Mouse (Mus musculus) lung, adult 18-20 months (tissue): ENCODE results near the gene Fam78b.
A peak's percentile ranks its signal among the peaks of the same experiment; 100 is the strongest.

Experiments
- DNase-seq, 2 experiments: peaks; one replicate each; pipeline ENCODE4 v3.0.0; 2022; ENCODE audit warnings: mixed read lengths in 2 of 2

Gene Fam78b

GRCm38 (mm10) chr1:167001174-167001843 lies at the start of gene Fam78b:
Gene Fam78b, plus strand, starts transcription at chr1:167001417.
- DNase-seq, result no peak

- peak in 1 of 2 experiments; percentile 1 for DNase-seq
Observed at GRCm38 (mm10) chr1:166964508-166964907, 36.7 kb upstream of the Fam78b start.

- no peak for DNase-seq
Observed at GRCm38 (mm10) chr1:166968271-166968670, 32.9 kb upstream of the Fam78b start.

- DNase-seq, result no peak
Observed at GRCm38 (mm10) chr1:166973731-166974130, 27.5 kb upstream of the Fam78b start.

DNA sequence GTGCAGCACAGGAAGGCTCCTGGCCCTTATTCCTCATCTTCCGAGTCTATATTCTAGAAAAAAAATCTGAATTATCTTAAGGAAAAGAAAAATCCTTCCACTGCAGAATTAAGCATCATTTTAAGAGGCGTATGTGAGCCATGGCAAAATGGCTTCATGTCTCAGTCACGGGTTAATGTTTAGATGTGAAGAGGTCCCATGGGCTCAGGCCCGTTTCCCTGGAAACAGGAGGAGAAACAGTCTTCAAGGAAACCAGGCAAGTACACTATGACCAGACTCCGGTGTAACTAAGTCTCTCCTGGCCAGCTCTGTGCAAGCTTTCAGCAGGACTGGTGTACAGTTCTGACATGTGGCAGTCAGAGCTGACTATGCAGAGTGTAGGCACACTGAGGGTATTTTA lies 22.6 kb upstream of the Fam78b start:
- DNase-seq, result no peak

DNA sequence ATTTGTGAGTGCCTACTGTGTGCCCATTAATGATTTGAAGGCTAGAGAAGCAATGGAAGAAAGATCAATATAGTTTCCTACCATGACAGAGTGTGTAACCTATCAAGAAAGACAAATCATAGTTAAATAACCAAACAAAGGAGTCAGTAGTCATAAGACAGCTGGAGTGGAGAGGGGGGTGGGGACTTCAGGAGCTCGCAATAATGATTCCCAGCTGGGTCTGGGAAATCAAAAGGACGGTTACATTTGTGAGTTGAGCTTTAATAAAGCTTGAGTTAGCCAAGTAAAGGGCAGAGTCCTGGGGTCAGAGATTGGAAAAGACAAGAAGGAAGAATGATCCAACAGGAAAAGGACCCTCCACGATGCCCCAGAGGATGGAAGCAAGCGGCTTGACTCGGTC lies 7.0 kb upstream of the Fam78b start:
- no peak for DNase-seq

DNA sequence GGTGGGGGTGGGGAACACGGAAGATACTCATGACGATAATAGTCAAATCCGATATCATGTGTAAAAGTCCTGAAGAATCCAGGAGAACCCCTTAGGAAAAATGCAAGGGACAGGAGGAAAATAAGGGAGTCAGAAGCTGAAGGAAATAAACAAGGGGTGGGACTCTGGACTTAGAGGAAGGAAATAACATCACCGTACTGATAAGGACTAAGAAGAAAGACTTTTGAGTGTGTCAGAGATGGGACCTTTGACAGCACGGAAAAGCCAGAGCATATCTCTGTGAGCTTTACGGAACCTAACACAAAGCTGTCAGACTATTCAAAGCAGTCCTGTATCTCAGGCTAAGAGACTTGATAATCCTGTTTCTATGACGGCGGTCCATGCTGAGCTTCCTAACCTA lies 5.0 kb upstream of the Fam78b start:
- peak in 1 of 2 experiments; percentile 18 for DNase-seq

DNA sequence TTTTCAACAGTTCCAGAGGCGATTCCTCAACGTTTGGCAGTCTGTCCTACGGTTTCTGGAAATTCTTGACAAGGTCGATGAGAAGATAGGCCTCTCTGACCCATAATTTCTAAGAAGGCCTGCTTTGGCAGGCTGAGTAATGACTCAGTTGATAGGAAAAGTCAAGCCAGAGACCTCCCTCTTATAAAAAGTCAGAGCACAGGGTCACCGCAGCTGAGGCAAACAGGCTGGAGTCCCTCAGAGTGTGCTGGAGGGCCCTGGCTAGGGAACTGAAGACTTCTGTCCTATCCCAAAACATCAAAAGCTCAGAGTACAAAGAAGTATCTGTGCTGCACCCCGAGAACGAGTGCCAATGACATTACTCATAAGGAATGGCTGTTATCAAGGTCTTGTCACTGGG lies 4.4 kb upstream of the Fam78b start:
- DNase-seq, result no peak

GRCm38 (mm10) chr1:167000529-167001173 lies 566 bp upstream of the Fam78b start:
- peak; percentile 62 to 68 for DNase-seq

GRCm38 (mm10) chr1:167001844-167002485 lies 748 bp downstream of the Fam78b start:
- no peak for DNase-seq

GRCm38 (mm10) chr1:167002486-167002850 lies 1.3 kb downstream of the Fam78b start:
- DNase-seq, result peak; percentile 55 to 65

GRCm38 (mm10) chr1:167004621-167005020 lies 3.4 kb downstream of the Fam78b start:
- peak in 1 of 2 experiments; percentile 16 for DNase-seq

DNA sequence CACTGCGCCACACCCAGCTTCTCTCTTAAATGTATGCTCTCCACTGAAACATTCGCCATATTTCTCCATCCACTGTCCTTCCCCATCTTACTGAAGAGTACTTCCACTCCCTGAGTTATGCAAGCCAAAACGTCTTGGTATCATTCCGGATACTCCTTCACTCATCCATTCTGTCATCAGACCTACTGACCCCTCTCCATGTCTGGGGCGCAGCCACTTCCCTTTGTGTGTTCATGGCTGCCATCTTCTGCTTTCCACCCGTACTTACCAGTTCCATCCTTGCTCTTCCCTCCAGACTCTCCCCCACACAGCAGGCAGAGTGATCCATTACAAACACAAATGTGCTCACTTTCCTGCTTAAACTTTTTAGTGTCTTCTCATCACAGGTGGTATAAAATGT lies 6.1 kb downstream of the Fam78b start:
- DNase-seq, result peak in 1 of 2 experiments; percentile 17

- no peak for DNase-seq
Observed at GRCm38 (mm10) chr1:167010190-167010589, 9.0 kb downstream of the Fam78b start.

DNA sequence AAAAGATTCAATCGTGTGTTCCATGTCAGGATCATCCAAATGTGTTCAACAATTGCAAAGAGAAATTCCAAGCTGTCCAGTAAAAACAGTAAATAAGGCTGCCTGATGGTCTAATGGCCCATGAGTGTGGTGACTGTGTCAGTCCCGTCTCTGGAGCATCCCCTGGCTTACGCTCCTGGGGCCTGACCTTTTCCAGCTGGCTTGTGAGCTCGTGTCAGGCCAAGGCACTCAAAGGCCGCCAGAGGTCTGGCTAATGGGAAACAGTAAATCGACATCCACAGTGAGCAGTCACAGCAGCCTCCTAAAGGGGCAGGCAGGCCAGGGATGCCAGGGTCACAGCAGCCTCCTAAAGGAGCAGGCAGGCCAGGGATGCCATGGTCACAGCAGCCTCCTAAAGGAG lies 10.1 kb downstream of the Fam78b start:
- DNase-seq, result no peak

DNA sequence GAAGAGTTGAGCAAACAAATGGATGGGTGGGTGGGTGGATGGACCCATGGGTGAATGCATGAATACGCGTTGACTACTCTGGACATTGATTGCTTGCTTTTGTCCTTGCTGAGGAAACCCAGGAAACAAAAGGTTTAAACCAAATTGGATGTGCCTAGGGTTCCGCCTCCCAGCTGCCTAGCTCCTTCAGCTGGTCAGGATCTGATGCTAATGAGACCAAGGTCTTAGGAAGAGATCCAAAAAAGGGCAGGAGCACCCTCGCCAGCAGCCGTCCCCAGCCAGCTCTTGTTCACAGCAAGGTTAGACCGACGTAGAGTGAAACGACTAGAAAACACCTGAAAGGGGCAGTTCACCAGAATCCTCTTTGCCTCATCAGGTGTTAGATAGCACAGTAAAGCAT lies 11.4 kb downstream of the Fam78b start:
- no peak for DNase-seq

GRCm38 (mm10) chr1:167013234-167013864 lies 12.1 kb downstream of the Fam78b start:
- no peak for DNase-seq

DNA sequence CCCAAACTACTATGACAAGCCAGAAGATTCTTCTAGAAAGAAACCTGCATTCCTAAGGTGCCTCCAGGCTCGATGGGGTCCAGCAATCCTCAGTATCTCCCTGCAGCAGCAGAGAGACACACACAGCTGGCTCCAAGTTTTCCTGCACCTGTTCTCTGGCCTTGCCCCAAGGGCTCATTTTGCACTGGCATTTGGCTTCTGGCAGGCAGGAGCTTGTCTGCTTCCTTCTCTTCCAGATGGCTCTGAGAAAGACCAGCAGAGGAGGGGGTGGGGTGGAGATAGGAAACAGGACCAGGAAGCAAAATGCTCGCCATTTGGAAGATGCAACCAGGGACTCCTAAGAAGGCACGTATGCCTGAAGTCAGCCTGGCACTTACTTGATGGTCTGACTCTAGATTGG lies 15.1 kb downstream of the Fam78b start:
- no peak for DNase-seq

DNA sequence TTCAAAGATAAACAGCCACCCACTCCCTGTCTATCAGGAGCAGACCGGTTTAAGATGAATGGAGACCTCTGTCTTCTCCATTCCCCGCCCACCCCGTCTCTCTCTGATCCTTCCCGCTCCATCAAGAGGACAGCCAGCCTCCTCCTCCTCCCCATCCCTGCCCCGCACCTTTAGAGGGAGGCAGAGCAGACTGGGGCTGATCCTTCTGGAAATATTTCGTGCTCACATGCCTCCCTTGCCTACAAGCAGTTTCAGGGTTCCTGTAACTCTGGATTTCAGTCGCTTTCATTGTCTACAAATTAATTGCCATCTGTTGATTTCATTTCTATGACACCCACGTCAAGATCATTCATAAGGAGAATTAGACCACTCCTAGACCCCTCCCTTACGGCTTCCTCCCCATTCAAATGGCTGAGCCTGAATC lies 20.8 kb downstream of the Fam78b start:
- DNase-seq, result no peak

DNA sequence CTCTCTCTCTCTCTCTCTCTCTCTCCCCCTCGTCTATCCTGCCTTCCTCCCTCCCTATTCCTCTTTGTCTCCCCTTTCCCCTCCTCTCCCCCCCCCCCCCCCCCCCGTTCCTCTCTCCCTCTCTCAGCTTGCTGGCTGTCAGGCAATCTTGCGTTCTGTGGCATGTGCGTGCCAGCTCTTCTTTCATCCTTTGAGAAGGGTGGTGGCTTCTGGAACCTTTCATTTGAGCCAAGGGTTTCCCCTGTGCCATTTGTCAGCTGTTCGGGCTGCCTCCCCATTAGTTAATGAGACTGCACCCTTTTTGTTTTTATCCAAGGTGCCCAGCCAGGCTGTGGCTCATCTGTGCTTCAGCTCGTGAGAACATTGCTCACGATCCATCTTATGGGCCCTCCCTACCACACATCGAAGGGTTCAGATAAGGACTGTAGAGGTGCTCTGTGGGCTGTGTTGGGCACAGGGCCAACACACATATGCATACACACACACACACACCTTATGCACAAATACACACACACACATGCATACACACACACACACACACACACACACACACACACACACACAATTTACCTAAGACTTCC lies 21.4 kb downstream of the Fam78b start:
- no peak for DNase-seq

DNA sequence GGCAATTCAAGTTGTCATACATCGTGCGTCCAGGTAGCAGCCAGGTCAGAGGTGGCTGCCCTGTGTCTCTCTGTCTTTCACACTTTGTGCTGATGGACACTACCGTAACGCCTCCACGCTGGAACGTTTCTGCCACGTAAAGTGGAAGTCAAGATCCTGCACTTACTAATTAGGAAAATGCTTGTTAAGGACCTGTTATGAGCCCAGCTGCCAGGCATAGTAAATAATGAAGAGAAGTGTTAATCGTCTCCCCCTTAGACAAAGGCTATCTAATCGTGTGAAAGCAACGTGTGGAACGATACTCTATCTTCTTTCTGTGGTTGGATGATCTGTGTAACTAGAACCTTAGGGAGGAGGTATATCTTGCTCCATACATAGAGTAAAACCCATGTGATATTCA lies 22.6 kb downstream of the Fam78b start:
- no peak for DNase-seq

DNA sequence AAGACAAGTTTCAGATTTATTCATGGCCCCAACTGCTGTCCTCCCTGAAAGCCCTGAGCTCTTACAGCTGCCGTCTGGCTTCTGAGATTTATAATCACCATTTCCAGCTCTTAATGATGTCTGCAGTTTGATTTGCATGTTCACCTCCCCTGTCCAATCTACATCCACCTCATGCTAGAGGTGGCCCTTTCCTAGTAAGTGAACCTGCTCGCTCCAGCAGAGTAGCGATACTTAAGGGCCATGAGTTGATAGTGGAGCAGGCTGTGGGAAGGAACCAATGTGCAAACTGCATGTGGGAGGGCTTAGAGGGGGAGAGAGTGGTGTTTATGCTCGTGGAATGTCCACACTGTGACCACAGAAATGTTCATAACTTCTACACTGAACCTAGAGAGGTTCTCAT lies 23.7 kb downstream of the Fam78b start:
- DNase-seq, result no peak

- DNase-seq, result no peak
Observed at GRCm38 (mm10) chr1:167032046-167032648, 30.9 kb downstream of the Fam78b start.
